Mouse (Mus musculus) hindbrain, postnatal 0 days (tissue): Measurements from ENCODE around the gene 1810049J17Rik. TPM values are rescaled to one million over a fixed set of nuclear protein-coding genes. Genes with fewer than 3 reads are reported as not detected.

Experiments
- ATAC-seq: fragments of 200-750 bp; cut with Nextera tagmentation; 2 replicates; pipeline ENCODE4 v1.8.0; 2017; ENCODE audit warnings: mild to moderate bottlenecking, moderate TSS enrichment, moderate library complexity
- DNase-seq: peaks from one replicate; pipeline ENCODE4 v3.0.0-alpha.2; 2015; ENCODE audit warnings: low spot score
- H3K27ac ChIP-seq: fragments of 300-500 bp; sonication (generic); 2 replicates; pipeline ENCODE4 v1.5.1; 2014; ENCODE audit warnings: mild to moderate bottlenecking
- H3K27me3 ChIP-seq: fragments of 300-500 bp; sonication (generic); 2 replicates; pipeline ENCODE4 v1.6.1; 2014; ENCODE audit warnings: low read length, mixed read lengths; ENCODE audit not compliant: insufficient read depth
- H3K36me3 ChIP-seq: fragments of 300-500 bp; sonication (generic); 2 replicates; pipeline ENCODE4 v1.6.1; 2014; ENCODE audit warnings: low read length, mixed read lengths; ENCODE audit not compliant: insufficient read depth
- H3K4me1 ChIP-seq: fragments of 300-500 bp; sonication (generic); 2 replicates; pipeline ENCODE4 v1.6.1; 2014; ENCODE audit warnings: antibody characterized with exemption, low read length, mixed read lengths; ENCODE audit not compliant: insufficient read depth
- H3K4me2 ChIP-seq: fragments of 300-500 bp; sonication (generic); 2 replicates; pipeline ENCODE4 v1.6.1; 2014; ENCODE audit warnings: low read depth, mild to moderate bottlenecking, low read length, moderate library complexity, mixed read lengths
- H3K4me3 ChIP-seq: fragments of 300-500 bp; sonication (generic); 2 replicates; pipeline ENCODE4 v1.5.1; 2014; ENCODE audit warnings: low read length
- H3K9ac ChIP-seq: fragments of 300-500 bp; sonication (generic); replicated peaks from 2 replicates; pipeline ENCODE4 v1.6.1; 2014; ENCODE audit warnings: mild to moderate bottlenecking, low read length, moderate library complexity, mixed read lengths
- H3K9me3 ChIP-seq: fragments of 300-500 bp; sonication (generic); 2 replicates; pipeline ENCODE4 v1.6.1; 2016; ENCODE audit warnings: low read length, mixed read lengths
- CTCF ChIP-seq: IDR thresholded peaks from 2 replicates; pipeline ENCODE4 v1.5.1; 2016; ENCODE audit warnings: antibody characterized with exemption, control low read depth, low read depth
- WGBS: fragments of 180-500 bp; shearing (Covaris S2); extraction: QIAGEN DNeasy Blood & Tissue Kit; methylation state at CpG from one replicate; pipeline ENCODE4 v1.1.7; 2014; 5-methylcytosine and 5-hydroxymethylcytosine counted together
- polyA plus RNA-seq: library from polyadenylated mRNA; unstranded; fragments of >200 nt; fragmentation: Nextera tagmentation; extraction: Ambion mirVana; gene quantifications from 2 replicates; pipeline ENCODE4 v1.2.1, GENCODE M21; 2015
- total RNA-seq: library from RNA; depleted of rRNA; stranded (reverse); fragments of >200 nt; gene quantifications from 2 replicates; pipeline ENCODE4 v1.2.3, GENCODE M21; 2014; rRNA removed

1810049J17Rik gene
- total and polyA plus RNA-seq, 2 experiments from 2014 or later, result 1.8 TPM; not detected in 1

DNA sequence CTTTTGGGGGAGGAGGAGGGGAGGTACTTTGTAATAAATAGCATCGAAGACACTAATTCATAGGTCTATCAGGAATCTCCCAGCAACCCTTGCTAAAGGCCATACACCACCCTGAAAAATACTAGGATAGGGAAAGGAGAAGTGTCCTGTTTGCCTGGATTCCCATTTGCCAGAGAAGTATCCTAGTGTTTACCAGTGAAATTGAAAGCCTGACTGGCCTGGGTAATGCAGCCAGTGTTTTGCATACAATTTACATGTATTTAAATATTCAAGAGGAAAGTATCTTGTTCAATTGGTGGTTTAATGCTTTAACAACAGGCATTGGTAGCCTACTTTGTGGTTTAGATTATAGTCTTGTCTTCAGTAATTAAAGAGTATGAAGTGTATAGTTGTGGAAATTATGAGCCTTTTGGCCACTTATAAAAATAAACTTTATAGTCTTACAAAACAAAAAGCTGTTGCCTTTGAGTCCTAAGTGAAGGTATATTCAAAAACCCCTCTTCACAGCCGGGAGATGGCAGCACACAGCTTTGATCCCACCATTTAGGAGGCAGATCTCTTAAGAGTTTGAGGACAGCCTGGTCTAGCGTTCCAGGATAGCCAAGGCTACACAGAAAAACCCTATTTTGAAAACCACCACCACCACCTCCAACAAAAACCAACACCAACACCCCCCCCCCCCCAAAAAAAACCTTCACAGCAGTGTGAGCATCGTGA, 47.5 kb downstream of the 1810049J17Rik start:
- no peaks in the 10 kb centered on the region for H3K9me3 ChIP-seq
- H3K4me2 ChIP-seq, result no peak overlapping the region
- H3K27ac ChIP-seq, result no peak overlapping the region
- peaks cover 18% of the 10 kb centered on the region for H3K36me3 ChIP-seq
- H3K4me1 ChIP-seq, result no peaks in the 10 kb centered on the region
- 0 out of 2 replicates have a peak, but pooled peaks have one; percentile 20 for TF ChIP-seq CTCF
- no peaks in the 10 kb centered on the region for H3K27me3 ChIP-seq
- 60% methylated on average over 4 of the region's 4 CpGs for WGBS
- H3K9ac ChIP-seq, result no peak overlapping the region
- ATAC-seq (no peak), DNase-seq (peak; percentile 10)
- H3K4me3 ChIP-seq, result no peak overlapping the region

DNA sequence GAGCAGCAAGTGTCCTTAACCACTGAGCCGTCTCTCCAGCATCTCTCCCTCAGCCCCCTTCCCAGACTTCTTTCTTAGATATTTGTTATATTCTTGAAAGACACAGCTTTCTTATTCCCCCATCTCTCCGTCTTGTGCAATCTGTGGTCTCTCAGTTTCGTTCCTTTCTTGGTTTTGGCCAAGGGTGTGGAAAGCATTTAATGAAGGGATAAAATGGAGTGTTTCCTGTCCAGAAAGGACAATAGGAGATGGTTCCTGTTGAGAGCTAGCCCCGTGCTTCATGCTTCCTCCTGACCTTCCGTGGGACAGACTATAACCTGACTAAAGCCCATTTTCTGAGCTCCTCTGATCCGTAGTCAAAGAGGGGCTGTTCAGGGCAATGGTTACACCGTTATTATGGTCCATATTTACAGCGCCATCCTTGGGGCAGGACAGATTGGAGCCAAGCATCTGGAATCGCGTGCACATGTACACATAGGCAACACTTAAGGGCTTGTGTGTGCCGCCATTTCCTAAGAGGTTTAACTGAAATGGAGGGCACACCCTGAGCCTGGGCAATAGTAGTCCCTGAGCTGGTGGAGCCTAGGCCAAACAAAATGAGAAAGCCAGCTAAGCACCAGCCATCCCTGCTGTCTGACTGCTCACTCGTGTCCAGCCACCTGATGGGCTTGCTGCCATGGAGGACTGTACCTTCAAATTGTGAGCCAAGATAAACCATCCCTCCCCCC, 48.2 kb downstream of the 1810049J17Rik start:
- no peak overlapping the region for H3K9ac ChIP-seq
- H3K36me3 ChIP-seq, result peaks cover 18% of the 10 kb centered on the region
- no peak overlapping the region for H3K4me3 ChIP-seq
- ATAC-seq, result 0 out of 2 replicates have a peak, but pooled peaks have one; percentile 35
- no peak overlapping the region for H3K27ac ChIP-seq
- no peaks in the 10 kb centered on the region for H3K27me3 ChIP-seq
- no peak for TF ChIP-seq CTCF
- H3K4me1 ChIP-seq, result no peaks in the 10 kb centered on the region
- 79% methylated on average over 12 of the region's 12 CpGs for WGBS
- H3K4me2 ChIP-seq, result no peak overlapping the region
- H3K9me3 ChIP-seq, result no peaks in the 10 kb centered on the region
- DNase-seq, result no peak

Other genes with a start within 250 kb of the 1810049J17Rik start
- gene Zfr, start 204.1 kb downstream of the 1810049J17Rik start, total RNA-seq, result 266 and 281 TPM in 2 replicates
- gene Zfr, start 204.1 kb downstream of the 1810049J17Rik start, polyA plus RNA-seq, result 196 and 219 TPM in 2 replicates
- gene Mtmr12, start 116.9 kb downstream of the 1810049J17Rik start, total RNA-seq, result 10.7 and 12.6 TPM in 2 replicates
- gene Mtmr12, start 116.9 kb downstream of the 1810049J17Rik start, polyA plus RNA-seq, result 5.5 and 5.7 TPM in 2 replicates
- 132 and 134 TPM in 2 replicates for gene Golph3, start 449 bp downstream of the 1810049J17Rik start, total RNA-seq
- 59.5 and 63.6 TPM in 2 replicates for gene Golph3, start 449 bp downstream of the 1810049J17Rik start, polyA plus RNA-seq